Comparison of ENCODE assay signal across 31 mouse cellular contexts in the genomic region with DNA sequence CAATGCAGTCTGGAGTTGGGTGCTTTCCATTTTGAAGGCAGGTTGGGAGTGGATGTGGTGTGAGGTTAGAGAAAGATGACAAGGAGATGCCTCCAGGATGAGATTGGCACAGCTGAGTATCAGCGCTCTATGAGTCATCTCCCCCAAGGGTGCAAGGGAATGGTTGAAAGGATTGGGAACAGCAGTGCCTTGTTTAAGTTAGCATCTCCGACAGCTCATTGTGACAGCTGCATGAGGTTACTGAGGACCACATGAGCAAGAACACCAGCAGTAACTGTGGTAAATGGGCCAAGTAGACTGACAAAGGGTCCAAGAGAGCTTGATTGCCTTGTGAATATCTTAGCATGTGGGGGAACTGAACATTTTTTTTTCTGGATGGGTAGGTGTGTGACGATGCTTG.
DNase-seq lines count a peak whose midpoint lies in the region; ATAC-seq and TF ChIP-seq lines count a peak whose summit lies in the region.
"Had no signal": no experiment of that assay in that cellular context is flagged by ENCODE, and none has a peak within 500 bp of the region (broad histone marks: within the 10 kb centered on the region; RNA-seq: fewer than 3 reads in every experiment).

No protein-coding gene starts in this region.

- no peak overlapping the region for H3K4me3 ChIP-seq in lung, postnatal 0 days (ENCODE audit: low read depth, low read length)
- H3K4me3 ChIP-seq: embryonic facial prominence, embryonic 10.5 days; embryonic facial prominence, embryonic 15.5 days; forebrain, embryonic 12.5 days; gastrocnemius, adult 2 months; heart, embryonic 15.5 days; kidney, embryonic 15.5 days; layer of hippocampus, adult 2 months; limb, embryonic 13.5 days; neural tube, embryonic 12.5 days had no signal

- peak; percentile 67 for ATAC-seq in frontal cortex, adult (ENCODE audit: low TSS enrichment)
- peak; percentile 71 for ATAC-seq in lung, postnatal 0 days
- ATAC-seq: forebrain, postnatal 0 days; hindbrain, embryonic 16.5 days; midbrain, embryonic 16.5 days had no signal

- no peak overlapping the region for H3K9ac ChIP-seq in lung, postnatal 0 days (replicated peaks; ENCODE audit: low read depth)
- H3K9ac ChIP-seq: embryonic facial prominence, embryonic 15.5 days; forebrain, embryonic 12.5 days; forebrain, postnatal 0 days; heart, embryonic 15.5 days; kidney, embryonic 15.5 days; limb, embryonic 13.5 days; neural tube, embryonic 12.5 days had no signal

- H3K4me1 ChIP-seq in lung, postnatal 0 days (ENCODE audit: insufficient read depth, low read depth, low read length) = peaks cover 3% of the 10 kb centered on the region; the same call in 1 of the 2 replicates
- H3K4me1 ChIP-seq: embryonic facial prominence, embryonic 15.5 days; forebrain, embryonic 12.5 days; neural tube, embryonic 12.5 days had no signal

- H3K27me3 ChIP-seq in lung, postnatal 0 days (replicated peaks; ENCODE audit: insufficient read depth, low read length) = no peaks in the 10 kb centered on the region
- H3K27me3 ChIP-seq: embryonic facial prominence, embryonic 15.5 days; forebrain, embryonic 12.5 days; heart, embryonic 15.5 days; kidney, embryonic 15.5 days; limb, embryonic 13.5 days; neural tube, embryonic 12.5 days had no signal

- 76% methylated on average over 3 of the region's 3 CpGs for WGBS in lung, postnatal 0 days

- no peak overlapping the region for H3K4me2 ChIP-seq in lung, postnatal 0 days (replicated peaks; ENCODE audit: low read depth, low read length)
- H3K4me2 ChIP-seq: embryonic facial prominence, embryonic 15.5 days; forebrain, embryonic 12.5 days; heart, embryonic 15.5 days; kidney, embryonic 15.5 days; limb, embryonic 13.5 days; liver, embryonic 11.5 days; midbrain, embryonic 11.5 days; neural tube, embryonic 12.5 days had no signal

- H3K36me3 ChIP-seq in lung, postnatal 0 days (ENCODE audit: insufficient read depth, low read length) = no peaks in the 10 kb centered on the region
- H3K36me3 ChIP-seq: embryonic facial prominence, embryonic 10.5 days; embryonic facial prominence, embryonic 15.5 days; forebrain, embryonic 12.5 days; heart, embryonic 15.5 days; kidney, embryonic 15.5 days; limb, embryonic 13.5 days; neural tube, embryonic 12.5 days had no signal

- TF ChIP-seq EP300 in lung, postnatal 0 days (IDR thresholded peaks at IDR 0.05) = no peak

- no peak for DNase-seq in frontal cortex, postnatal 25 days (ENCODE audit: low spot score in 2 of 2)
- peak; percentile 26 for DNase-seq in lung, postnatal 0 days (ENCODE audit: low spot score)
- DNase-seq in lung, postnatal 14 days = no peak
- peak; percentile 65 for DNase-seq in Muller cell, postnatal 12 days (ENCODE audit: inconsistent ontology term)
- peak; percentile 39 for DNase-seq in telencephalon, adult 2 months (ENCODE audit: low read depth, low spot score)
- no peak for DNase-seq in layer of hippocampus, postnatal 10 days (ENCODE audit: low spot score in 2 of 2)
- DNase-seq: adrenal gland, postnatal 14 days; cerebellum, adult 18-20 months; cerebellum, postnatal 14 days; forebrain, postnatal 0 days; gastrocnemius, adult 2 months; gastrocnemius, postnatal 36 days; kidney, adult 18-20 months; kidney, postnatal 25 days; right cerebral cortex, postnatal 14 days; spleen, adult 18-20 months; thymus, adult 18-20 months; thymus, postnatal 36 days had no signal

- no peak overlapping the region for H3K27ac ChIP-seq in lung, postnatal 0 days (ENCODE audit: low read length)
- H3K27ac ChIP-seq: embryonic facial prominence, embryonic 10.5 days; embryonic facial prominence, embryonic 15.5 days; forebrain, embryonic 12.5 days; gastrocnemius, adult 2 months; heart, embryonic 15.5 days; kidney, embryonic 15.5 days; layer of hippocampus, adult 2 months; limb, embryonic 13.5 days; neural tube, embryonic 12.5 days had no signal

- no peaks in the 10 kb centered on the region for H3K9me3 ChIP-seq in lung, postnatal 0 days (ENCODE audit: low read length)
- H3K9me3 ChIP-seq: embryonic facial prominence, embryonic 10.5 days; embryonic facial prominence, embryonic 15.5 days; forebrain, embryonic 12.5 days; heart, embryonic 15.5 days; kidney, embryonic 15.5 days; limb, embryonic 13.5 days; neural tube, embryonic 12.5 days had no signal

- no peak for TF ChIP-seq CTCF in lung, postnatal 0 days (IDR thresholded peaks at IDR 0.05)

Comparison
In these comparisons a context has a peak if more than half of its experiments do, and no peak if none do; other contexts are left out.
1. DNase-seq: peak in lung, postnatal 0 days (single experiment), Muller cell, postnatal 12 days (single experiment) and telencephalon, adult 2 months (single experiment); none in frontal cortex, postnatal 25 days (0 of 2), lung, postnatal 14 days (single experiment) and layer of hippocampus, postnatal 10 days (0 of 2).